Mouse (Mus musculus) monocyte, adult 2 months (primary cell): ENCODE data around the gene Bptf.
A peak's percentile ranks its signal among the peaks of the same experiment; 100 is the strongest.
"Not testable (repeated sequence)": the region's sequence is repeated elsewhere in the genome, so short reads cannot be mapped to it uniquely, and the experiment has no call there.

Source experiments
- DNase-seq, 2 experiments: peaks; one replicate each; pipeline ENCODE4 v3.0.0; 2022; ENCODE audit warnings: low spot score in 2 of 2, low read depth in 1 of 2

Gene Bptf

GRCm38 (mm10) chr11:107057391-107057790 is 74.5 kb downstream of the Bptf start:
- DNase-seq, result no peak

GRCm38 (mm10) chr11:107054870-107055269 is 77.1 kb downstream of the Bptf start:
- no peak for DNase-seq

- DNase-seq, result no peak
These were observed 84.9 kb downstream of the Bptf start for GRCm38 (mm10) chr11:107046766-107047620.

- no peak for DNase-seq
These were observed 86.4 kb downstream of the Bptf start for GRCm38 (mm10) chr11:107045546-107045945.

GRCm38 (mm10) chr11:107044321-107044720 is 87.6 kb downstream of the Bptf start:
- peak in 1 of 2 experiments; percentile 28 for DNase-seq

- no peak for DNase-seq
These were observed 88.6 kb downstream of the Bptf start for GRCm38 (mm10) chr11:107043361-107043760.

DNA sequence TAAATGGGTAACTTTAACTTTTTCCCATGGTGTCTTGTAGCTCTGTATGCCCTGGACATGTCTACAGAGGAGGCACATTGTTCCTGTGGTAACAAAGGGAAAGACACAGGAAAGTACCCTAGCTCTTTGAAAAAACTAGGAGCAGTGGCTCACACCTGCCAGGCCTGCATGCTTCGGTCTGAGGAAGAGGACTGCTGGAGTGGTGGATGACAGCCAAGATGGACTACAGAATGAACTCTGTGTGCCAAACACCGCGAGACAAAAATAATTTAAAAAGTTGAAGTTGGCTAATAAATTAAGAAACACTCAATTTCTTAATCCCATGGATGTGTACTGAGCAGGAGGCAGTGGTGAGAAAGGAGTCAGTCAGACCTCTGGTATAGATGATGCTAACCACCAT is 90.5 kb downstream of the Bptf start:
- DNase-seq, result no peak

DNA sequence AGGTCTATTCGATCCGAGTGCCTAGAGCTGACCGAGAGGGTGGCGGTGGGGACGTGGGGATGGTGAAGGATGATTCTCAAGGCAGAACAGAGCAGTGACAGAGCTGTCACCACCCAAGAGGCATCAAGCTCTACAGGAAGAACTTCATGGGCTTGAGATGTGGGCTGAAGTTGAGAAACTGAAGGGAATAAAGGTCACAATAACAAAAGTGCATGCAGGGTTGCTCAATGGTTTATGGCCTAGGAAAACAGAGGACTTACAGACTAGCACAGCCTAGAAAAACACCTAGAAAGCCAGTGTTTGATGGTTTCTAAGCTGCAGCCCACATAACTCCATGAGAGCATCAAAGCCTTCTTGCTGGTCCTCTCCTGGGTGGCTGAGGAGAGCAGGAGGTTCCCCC is 92.5 kb downstream of the Bptf start:
- no peak for DNase-seq

DNA sequence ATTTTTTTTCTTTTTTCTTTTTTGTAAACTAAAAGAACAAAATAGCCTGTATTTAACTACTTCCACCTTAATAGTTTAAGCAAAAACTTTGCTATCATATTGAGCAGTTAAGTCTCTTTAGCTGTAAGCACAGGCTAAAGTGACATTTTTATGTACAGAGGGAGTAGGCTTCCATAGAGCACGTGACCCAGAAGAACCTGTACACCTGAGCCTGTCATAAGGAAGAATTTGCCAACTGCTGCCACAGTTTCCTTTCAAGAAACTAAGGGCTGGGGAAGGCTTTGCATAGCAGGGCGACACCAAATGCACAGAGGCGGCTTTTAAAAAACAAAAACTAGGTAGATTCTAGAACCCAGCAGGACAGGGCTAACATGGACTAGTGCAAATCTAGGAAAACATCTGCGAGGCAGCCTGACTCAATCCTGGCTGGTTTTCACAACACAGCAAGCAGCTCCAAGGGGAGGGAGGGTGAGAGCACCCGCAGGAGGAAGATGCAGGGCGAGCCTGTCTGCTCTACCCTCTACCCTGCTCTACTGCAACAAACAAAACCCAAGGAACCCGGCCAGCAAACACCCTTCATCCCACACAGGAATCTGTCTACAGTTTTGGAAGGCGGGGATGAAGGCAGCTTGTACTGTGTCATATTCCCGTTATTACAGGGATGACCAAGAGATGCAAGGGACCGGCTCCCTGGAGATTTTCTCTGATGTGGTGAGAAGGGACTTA is 97.7 kb downstream of the Bptf start:
- DNase-seq, result no peak

DNA sequence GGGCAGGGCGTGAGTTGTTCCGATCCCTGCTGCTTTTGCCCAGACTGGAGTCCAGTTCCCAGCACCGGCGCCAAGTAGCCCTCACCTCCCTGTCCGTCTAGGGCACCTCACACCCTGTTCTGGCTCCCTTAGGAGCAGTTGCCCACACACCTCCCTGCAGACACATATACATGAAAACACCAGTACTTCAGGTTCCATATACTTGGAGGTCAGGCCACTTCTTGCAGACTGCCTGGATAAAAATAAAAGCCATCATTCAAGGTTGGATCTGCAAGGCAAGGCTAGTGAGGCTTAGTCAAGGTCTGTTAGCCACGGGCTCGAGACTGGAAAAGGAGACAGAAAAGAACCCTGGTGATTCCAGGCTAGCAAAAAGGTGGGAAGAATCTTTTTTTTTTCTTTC is 100.3 kb downstream of the Bptf start:
- no peak for DNase-seq

- DNase-seq, result no peak
These were observed 102.4 kb downstream of the Bptf start for GRCm38 (mm10) chr11:107029536-107029935.

GRCm38 (mm10) chr11:107028754-107029153 is 103.2 kb downstream of the Bptf start:
- no peak for DNase-seq

DNA sequence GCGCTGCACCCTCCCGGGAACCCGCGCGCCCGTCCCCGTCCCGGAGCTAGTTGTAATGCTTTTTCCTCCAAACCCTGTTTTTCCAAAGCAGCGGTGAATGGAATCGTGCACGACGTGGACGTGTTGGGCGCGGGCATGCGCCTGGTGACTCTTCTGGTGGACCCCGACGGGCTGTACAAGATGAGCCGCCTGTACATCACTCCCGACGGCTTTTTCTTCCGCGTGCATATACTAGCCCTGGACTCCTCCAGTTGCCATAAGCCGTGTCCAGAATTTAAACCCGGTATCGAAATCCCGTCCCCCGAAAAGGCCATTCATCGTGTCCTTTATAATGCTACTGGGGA is 103.7 kb downstream of the Bptf start:
- no peak for DNase-seq

DNA sequence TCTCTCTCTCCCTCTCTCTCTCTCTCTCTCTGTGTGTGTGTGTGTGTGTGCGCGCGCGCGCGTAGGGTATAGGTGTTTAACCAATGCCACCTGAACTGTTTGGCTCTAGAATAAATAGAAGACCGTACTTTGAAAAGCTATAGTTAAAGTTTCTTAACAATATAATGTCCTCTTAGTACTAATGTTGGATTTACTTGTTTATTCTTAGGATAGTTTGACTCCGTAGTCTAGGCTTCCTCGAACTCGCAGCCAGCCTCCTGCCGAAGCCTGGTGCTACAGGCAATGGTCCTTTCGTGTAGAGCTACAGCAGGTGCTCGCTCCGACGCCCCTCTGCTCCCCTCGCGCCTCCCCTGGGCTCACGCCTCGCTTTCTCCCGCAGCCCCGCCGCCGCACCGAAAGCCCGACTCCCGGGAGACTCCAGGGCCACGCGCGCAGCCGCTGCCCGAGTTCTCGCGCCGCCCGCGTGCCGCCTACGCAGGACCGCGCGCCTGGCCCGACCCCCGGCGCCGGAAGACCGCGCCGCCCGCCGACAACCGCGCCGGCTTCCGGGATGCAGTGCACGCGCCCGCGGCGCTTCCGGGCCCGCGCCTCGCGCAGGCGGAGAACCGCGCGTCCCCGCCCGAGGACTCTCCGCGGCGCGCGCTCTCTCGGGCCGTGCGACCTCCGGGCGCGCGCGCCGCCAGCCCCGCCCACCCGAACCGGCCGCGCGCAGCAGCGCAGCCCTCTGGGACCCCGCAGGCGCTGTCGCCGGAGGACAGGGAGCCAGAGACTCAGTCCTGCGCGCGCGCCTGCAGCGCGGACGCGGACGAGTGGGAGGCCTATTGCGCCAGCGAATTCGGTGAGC is 104.3 kb downstream of the Bptf start:
- peak in 1 of 2 experiments; percentile 44 for DNase-seq

- DNase-seq, result no peak
These were observed 105.1 kb downstream of the Bptf start for GRCm38 (mm10) chr11:107026554-107027430.

DNA sequence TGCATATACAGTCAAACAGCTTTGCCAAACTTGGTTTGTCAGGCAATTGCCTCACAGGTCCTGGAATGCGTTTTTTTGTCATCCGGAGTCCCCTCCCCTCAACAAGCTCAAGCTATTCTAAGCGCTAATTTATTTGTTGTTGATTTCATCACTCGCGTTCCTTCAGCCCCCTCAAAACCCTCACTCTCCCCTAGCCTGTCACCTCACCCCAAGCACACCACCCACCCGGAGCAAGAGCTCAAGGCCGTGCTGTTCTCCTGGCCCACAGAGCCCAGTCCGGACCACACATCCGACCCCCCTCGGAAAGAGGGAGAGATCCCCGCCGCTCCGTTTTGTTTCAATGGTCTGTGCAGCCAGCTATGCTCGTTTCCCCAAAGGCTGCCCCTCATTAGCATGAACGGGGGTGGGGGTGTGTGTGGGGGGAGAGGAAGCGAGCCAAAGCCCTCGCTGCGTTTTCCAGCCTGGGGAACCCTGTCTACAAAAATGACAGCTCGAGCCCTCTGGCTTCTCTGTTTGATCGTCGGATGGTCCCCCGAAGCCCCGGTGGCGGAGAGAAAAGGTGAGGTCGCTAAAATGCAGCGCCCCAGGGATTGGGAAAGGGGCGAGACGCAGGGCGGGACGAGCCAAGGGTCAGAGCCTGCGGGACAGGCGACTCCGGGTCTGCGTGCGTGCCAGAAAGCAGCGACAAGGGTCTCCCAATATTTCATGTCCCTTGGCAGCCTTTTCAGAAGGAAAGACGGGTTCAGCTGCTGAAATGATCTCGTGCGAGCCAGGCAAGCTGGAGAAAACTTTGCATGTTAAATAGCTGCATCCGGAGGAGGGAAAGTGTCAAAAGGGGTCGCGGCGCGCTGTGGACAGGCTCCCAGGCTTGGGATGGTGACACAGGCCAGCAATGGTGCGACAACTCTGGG is 106.3 kb downstream of the Bptf start, which contains the start of gene 1810010H24Rik:
TSS of gene 1810010H24Rik (plus strand) at position 271 of the 911 bp plus-strand sequence.
- no peak for DNase-seq

DNA sequence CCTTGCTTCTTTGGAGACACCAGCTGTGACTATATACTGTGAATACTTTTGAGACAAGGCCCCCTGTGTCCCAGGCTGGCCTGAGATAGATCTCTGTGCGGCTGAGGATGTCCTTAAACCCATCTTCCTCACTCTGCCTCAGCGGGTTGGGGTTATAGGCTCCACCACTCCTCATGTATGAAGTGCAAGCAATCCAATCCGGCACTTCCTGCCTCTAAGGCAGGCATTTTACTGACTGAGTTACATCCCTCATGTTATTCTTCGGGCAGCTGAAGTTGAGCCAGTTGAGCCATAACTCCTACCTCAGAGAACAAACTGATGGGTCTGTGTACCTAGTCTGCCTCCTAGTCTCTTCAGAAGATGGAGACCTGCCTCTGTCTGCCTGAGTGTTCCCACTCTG is 107.5 kb downstream of the Bptf start:
- DNase-seq, result no peak

GRCm38 (mm10) chr11:107022050-107022683 is 109.8 kb downstream of the Bptf start:
- DNase-seq, result no peak

DNA sequence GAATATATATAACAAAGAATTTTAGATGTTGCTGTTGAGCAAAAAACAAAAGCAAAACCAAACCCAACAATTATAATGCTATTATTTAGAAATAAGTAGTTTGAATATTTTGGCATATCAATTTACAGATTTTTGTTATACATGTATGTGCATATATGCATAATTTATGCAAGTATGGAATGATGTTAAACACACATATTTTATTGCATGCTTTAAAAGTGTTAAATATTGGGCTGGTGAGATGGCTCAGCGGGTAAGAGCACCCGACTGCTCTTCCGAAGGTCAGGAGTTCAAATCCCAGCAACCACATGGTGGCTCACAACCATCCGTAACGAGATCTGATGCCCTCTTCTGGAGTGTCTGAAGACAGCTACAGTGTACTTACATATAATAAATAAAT is 112.2 kb downstream of the Bptf start:
- DNase-seq, result not testable (repeated sequence)
